In the genomic region with DNA sequence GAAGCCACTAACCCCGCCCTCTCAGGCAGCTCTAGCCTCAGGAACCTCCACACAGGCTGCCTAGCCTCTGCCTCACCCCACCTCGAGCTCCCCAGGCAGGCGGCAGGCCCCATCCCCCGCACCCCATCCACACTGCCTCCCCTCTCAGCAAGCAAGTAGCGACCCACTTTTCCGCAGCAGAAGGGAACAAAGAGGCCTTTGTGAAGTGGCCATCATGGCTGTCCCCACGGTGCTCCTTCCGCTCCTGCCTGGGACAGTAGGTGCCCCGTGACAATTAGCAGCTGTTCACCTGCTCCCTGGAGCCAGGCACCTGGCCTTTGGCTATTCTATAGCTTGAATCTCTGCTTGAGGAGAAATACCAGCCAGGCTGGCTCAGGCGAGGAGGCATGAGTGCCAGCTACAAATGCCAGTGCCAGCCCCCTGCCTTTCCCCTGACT, we compare ENCODE assay signal across 12 mouse cellular contexts. TPM values are rescaled to one million over a fixed set of nuclear protein-coding genes. Genes with fewer than 3 reads are reported as not detected.
DNase-seq lines count a peak whose midpoint lies in the region; ATAC-seq lines count a peak whose summit lies in the region.
"Had no signal": no experiment of that assay in that cellular context is flagged by ENCODE, and none has a peak within 500 bp of the region (broad histone marks: within the 10 kb centered on the region; RNA-seq: fewer than 3 reads in every experiment).

No protein-coding gene starts in this region.

- H3K4me1 ChIP-seq in forebrain, embryonic 10.5 days: peaks cover 46% of the 10 kb centered on the region
- peaks cover 20% of the 10 kb centered on the region for H3K4me1 ChIP-seq in hindbrain, embryonic 16.5 days (ENCODE audit: control insufficient read depth, insufficient read depth, low read depth, low read length)

- peak; percentile 52; the same call in 1 of the 2 replicates for ATAC-seq in hindbrain, embryonic 16.5 days
- ATAC-seq: lung, postnatal 0 days had no signal

- WGBS in forebrain, embryonic 10.5 days: 12% methylated on average over 10 of the region's 10 CpGs
- WGBS in hindbrain, embryonic 16.5 days: 17% methylated on average over 10 of the region's 10 CpGs

- H3K27me3 ChIP-seq in forebrain, embryonic 10.5 days (ENCODE audit: poor library complexity, severe bottlenecking): peaks cover 32% of the 10 kb centered on the region
- H3K27me3 ChIP-seq in hindbrain, embryonic 16.5 days (replicated peaks; ENCODE audit: control insufficient read depth, insufficient read depth, low read length): no peaks in the 10 kb centered on the region

- H3K9ac ChIP-seq in hindbrain, embryonic 16.5 days (ENCODE audit: low read depth, low read length): peak overlapping the region; percentile 36; the same call in 1 of the 2 replicates

- no peak overlapping the region for H3K4me2 ChIP-seq in hindbrain, embryonic 16.5 days (ENCODE audit: low read length)

- H3K36me3 ChIP-seq in forebrain, embryonic 10.5 days (replicated peaks): no peaks in the 10 kb centered on the region
- H3K36me3 ChIP-seq in hindbrain, embryonic 16.5 days (ENCODE audit: control insufficient read depth, insufficient read depth, low read length): no peaks in the 10 kb centered on the region
- H3K36me3 ChIP-seq: G1E had no signal

- no peaks in the 10 kb centered on the region for H3K9me3 ChIP-seq in forebrain, embryonic 10.5 days
- no peaks in the 10 kb centered on the region for H3K9me3 ChIP-seq in hindbrain, embryonic 16.5 days (ENCODE audit: control insufficient read depth, low read length)

- peak overlapping the region; percentile 75 for H3K27ac ChIP-seq in forebrain, embryonic 10.5 days
- H3K27ac ChIP-seq in hindbrain, embryonic 16.5 days (ENCODE audit: low read depth, low read length): peak overlapping the region; percentile 20; the same call in 1 of the 2 replicates

- peak; percentile 67 to 78 for DNase-seq in right cerebral cortex, postnatal 10 days (ENCODE audit: low spot score in 2 of 2)
- DNase-seq in right cerebral cortex, adult 2 months (ENCODE audit: low spot score in 2 of 2): no peak
- no peak for DNase-seq in forebrain, embryonic 10.5 days (ENCODE audit: extremely low spot score, low spot score)
- no peak for DNase-seq in heart, adult 8-10 months (ENCODE audit: low spot score)
- DNase-seq in heart, postnatal 14 days: no peak
- no peak for DNase-seq in ovary, postnatal 36 days (ENCODE audit: low spot score)
- DNase-seq: embryo, embryonic 11 days; kidney, adult 9 months had no signal

- H3K4me3 ChIP-seq in forebrain, embryonic 10.5 days: no peak overlapping the region
- no peak overlapping the region for H3K4me3 ChIP-seq in hindbrain, embryonic 16.5 days (ENCODE audit: low read length)

- intact Hi-C loops in heart, postnatal 14 days (cut with DNase I): no loop called here

RNA-seq across cellular contexts. Expression of a gene that starts 9.3 kb away (rescaled TPM):
- 3.8 and 4.6 TPM in 2 replicates for polyA plus RNA-seq in forebrain, embryonic 10.5 days (2016; fragmentation: Nextera tagmentation; extraction: Ambion mirVana)
- polyA plus RNA-seq in hindbrain, embryonic 16.5 days (2015; fragmentation: Nextera tagmentation; extraction: Ambion mirVana): 102 and 109 TPM in 2 replicates
- under 1 TPM in 3 of 4 experiments, not detected in 1; 0.12 to 0.52 (median 0.14) TPM for total RNA-seq in heart, adult 8-10 months (2022)
- total RNA-seq in heart, postnatal 14 days (2021): under 1 TPM in 1 of 2 experiments, not detected in 1; 0.31 TPM
- total RNA-seq: G1E; neutrophil, adult 5-6 weeks had no signal
- polyA plus RNA-seq: G1E had no signal

Comparison
In these comparisons a context has a peak if more than half of its experiments do, and no peak if none do; other contexts are left out.
1. DNase-seq: peak in right cerebral cortex, postnatal 10 days (2 of 2); none in right cerebral cortex, adult 2 months (0 of 2), forebrain, embryonic 10.5 days (single experiment), heart, adult 8-10 months (single experiment), heart, postnatal 14 days (0 of 2) and ovary, postnatal 36 days (single experiment).